Mouse (Mus musculus): ENCODE data around the gene Ggct. TPM values are rescaled to one million over a fixed set of nuclear protein-coding genes. Genes with fewer than 3 reads are reported as not detected.

Gene Ggct
- 6.2 and 6.5 TPM in 2 replicates for polyA plus RNA-seq (2012; rRNA removed)

DNA sequence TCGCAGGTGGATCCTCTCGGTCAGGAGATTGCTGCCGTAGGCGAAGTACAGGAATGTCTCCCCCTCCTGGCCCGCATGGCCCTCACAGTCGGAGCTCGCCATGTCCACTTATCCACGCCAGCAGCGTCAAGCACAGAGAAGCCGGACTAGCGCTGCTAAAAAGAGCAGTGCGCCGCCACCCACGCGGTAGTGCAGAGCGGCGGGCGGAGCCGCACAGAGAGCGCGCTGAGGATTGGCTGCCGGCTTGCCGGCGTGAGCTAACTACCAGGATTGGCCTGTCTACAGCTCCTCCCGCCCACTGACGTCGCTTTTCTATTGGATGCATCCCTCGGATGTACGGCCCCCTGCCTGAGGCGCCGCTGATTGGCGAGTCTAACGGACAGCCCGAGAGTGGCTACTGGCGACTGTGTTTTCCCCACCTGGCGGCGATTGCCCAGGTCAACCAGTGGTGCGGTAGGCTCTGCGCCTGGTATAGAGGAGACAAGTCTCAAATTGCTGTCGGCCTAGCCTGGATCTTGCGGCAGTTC, at the start of gene Ggct:
TSS of gene Ggct (minus strand) at position 217 of the 527 bp plus-strand sequence.

DNA sequence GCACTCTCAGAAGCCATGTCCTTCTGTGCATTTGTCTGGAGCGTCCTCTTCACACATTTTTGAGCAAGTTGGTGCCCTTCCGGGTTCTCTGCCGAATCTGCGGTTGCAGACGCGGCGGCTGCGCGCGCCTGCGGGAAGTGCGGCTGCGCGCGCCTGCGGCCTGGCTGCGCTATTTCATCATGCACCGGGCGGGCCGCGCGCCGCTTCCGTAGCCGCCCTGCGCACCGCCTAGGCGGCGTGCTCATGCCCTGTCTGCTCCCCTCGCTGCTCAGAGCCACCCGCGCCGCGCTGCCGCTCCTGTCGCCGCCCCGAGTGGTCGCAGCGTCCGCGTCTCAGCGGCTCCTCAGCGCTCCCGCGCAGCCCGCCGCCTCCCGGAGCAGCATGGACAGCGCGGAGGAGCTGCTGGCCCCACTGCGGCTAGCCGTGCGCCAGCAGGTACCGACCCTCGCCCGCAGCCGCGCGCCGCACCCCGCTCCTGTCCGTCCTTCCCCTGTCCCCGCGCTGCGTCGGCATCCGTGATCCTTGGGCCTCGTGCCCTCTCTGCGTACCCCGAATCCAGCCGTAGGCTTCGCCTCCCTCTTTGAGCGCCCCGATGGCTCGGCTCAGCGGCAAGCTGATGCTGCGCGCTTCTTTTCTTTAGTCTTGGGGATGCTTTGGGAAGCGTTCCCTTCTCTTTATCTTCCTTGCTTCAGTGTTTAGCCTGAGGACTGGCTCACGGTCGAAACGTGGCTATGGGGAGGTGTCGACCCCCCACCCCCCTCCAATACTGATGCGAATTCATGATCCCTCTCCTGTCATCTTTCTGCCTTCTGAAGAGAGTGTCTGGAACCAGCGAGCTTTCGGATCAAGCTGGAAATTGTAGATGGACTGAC, 45.3 kb upstream of the Ggct start, which contains the start of gene Gars:
TSS of gene Gars (plus strand) at position 209 of the 872 bp plus-strand sequence.

DNA sequence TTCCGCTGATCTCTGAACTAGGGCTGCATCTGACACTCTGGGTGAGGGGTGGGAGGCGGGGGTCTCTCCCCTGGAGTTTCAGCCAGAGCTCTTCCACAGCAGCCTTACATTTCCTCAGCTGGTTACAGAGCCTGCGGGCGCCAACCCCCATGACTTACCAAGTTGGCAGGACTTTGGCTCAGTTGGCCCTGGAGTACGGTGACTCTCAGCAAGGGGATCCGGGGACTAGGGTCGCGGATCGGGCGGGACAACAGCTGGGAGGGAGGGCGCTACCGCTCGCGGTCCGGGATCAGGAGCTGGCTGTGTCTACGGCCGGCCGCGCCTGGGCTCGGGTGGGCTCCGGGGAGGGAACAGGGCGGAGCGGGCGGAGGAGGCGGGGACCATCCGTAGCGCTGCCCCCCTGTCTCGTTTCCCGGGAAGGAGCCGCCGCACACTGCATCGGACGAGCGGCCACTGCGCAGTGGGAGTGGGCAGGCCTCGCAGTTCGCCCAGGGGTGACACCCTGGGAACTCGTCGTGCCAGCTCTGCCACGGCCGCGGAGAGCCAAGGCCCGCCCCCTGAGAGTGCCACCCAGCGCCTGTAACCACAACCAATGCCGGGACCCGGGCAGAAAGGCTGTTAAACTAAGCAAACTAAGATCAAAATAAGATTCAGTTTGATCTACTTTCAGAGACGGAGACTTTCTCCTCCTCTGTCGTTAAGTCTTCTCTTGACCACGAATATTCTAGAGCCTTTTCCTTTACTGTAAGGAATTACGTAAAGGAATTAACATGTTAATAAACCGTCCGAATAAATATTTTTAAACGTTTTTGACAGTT, 20.4 kb downstream of the Ggct start, which contains the start of gene Nod1:
TSS of gene Nod1 (minus strand) at position 502 of the 818 bp plus-strand sequence.

Other genes with a start within 250 kb of the Ggct start
- 7.7 and 8.3 TPM in 2 replicates for gene Znrf2, start 176.0 kb downstream of the Ggct start, polyA plus RNA-seq (2012; rRNA removed)
- gene Nod1, start 20.3 kb downstream of the Ggct start, polyA plus RNA-seq (2012; rRNA removed) = 2.4 and 3.9 TPM in 2 replicates
- gene Gars, start 45.1 kb upstream of the Ggct start, polyA plus RNA-seq (2012; rRNA removed) = 108 and 155 TPM in 2 replicates
- gene Crhr2, start 140.1 kb upstream of the Ggct start, polyA plus RNA-seq (2012; rRNA removed) = 0.25 and 0.73 TPM in 2 replicates
- 0.17 and 0.20 TPM in 2 replicates for gene Inmt, start 182.1 kb upstream of the Ggct start, polyA plus RNA-seq (2012; rRNA removed)
- gene Mindy4, start 210.4 kb upstream of the Ggct start, polyA plus RNA-seq (2012; rRNA removed) = 8.8 and 12.3 TPM in 2 replicates

Measured in central nervous system, embryonic 11.5 days (tissue).